Mouse (Mus musculus) neural tube, embryonic 12.5 days (tissue): ENCODE measurements around the gene Pcdh9. TPM values are rescaled to one million over a fixed set of nuclear protein-coding genes. Genes with fewer than 3 reads are reported as not detected.
A peak's percentile ranks its signal among the peaks of the same experiment; 100 is the strongest.

ENCODE experiments used
- ATAC-seq: fragments of 200-750 bp; cut with Nextera tagmentation; 2 replicates; pipeline ENCODE4 v1.8.0; 2017; ENCODE audit warnings: low read depth, mild to moderate bottlenecking, moderate TSS enrichment, moderate library complexity; ENCODE audit not compliant: low FRiP score
- H3K27ac ChIP-seq: fragments of 300-500 bp; sonication (generic); 2 replicates; pipeline ENCODE4 v1.5.1; 2016
- H3K27me3 ChIP-seq: fragments of 300-500 bp; sonication (generic); replicated peaks from 2 replicates; pipeline ENCODE4 v1.6.1; 2016; ENCODE audit warnings: mild to moderate bottlenecking
- H3K36me3 ChIP-seq: fragments of 300-500 bp; sonication (generic); 2 replicates; pipeline ENCODE4 v1.6.1; 2016; ENCODE audit warnings: mild to moderate bottlenecking
- H3K4me1 ChIP-seq: fragments of 300-500 bp; sonication (generic); 2 replicates; pipeline ENCODE4 v1.6.1; 2016
- H3K4me2 ChIP-seq: fragments of 300-500 bp; sonication (generic); replicated peaks from 2 replicates; pipeline ENCODE4 v1.6.1; 2016; ENCODE audit warnings: mild to moderate bottlenecking
- H3K4me3 ChIP-seq: fragments of 300-500 bp; sonication (generic); 2 replicates; pipeline ENCODE4 v1.5.1; 2016
- H3K9ac ChIP-seq: fragments of 300-500 bp; sonication (generic); 2 replicates; pipeline ENCODE4 v1.6.1; 2016; ENCODE audit warnings: mild to moderate bottlenecking
- H3K9me3 ChIP-seq: fragments of 300-500 bp; sonication (generic); 2 replicates; pipeline ENCODE4 v1.6.1; 2016; ENCODE audit warnings: mild to moderate bottlenecking
- WGBS: fragments of 180-500 bp; shearing (Covaris S2); methylation state at CpG from one replicate; pipeline ENCODE4 v1.1.7; 2016; 5-methylcytosine and 5-hydroxymethylcytosine counted together
- polyA plus RNA-seq: library from polyadenylated mRNA; unstranded; fragments of >200 nt; fragmentation: Nextera tagmentation; extraction: Ambion mirVana; gene quantifications from 2 replicates; pipeline ENCODE4 v1.2.1, GENCODE M21; 2016

The Pcdh9 gene
- polyA plus RNA-seq, 1 experiment from 2014 or later, result 76.6 TPM

DNA sequence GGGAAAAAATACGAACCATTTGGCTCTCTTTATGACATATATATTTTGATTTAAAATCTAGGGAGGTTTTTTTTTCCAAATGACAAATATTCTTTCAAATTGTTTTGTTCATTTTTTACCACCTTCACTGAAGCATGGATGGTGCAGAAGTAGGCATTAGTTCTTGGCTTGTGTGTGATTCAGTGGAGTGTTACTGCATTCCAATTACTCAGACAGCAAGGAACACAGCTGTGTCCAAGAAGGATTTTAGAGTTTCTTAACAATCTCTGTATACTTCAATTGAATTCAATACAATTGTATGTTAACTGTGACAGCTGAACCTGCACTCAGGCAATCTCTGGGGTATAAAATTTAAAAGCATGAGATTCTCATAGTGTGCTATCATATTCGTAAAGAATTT, 127.6 kb downstream of the Pcdh9 start:
- no peak overlapping the region for H3K4me2 ChIP-seq
- no peak overlapping the region for H3K27ac ChIP-seq
- no peaks in the 10 kb centered on the region for H3K36me3 ChIP-seq
- H3K9me3 ChIP-seq, result no peaks in the 10 kb centered on the region
- H3K4me1 ChIP-seq, result no peaks in the 10 kb centered on the region
- no peaks in the 10 kb centered on the region for H3K27me3 ChIP-seq
- no peak for ATAC-seq
- H3K9ac ChIP-seq, result no peak overlapping the region
- H3K4me3 ChIP-seq, result no peak overlapping the region
- WGBS, result 86% methylated on average over 2 of the region's 2 CpGs

DNA sequence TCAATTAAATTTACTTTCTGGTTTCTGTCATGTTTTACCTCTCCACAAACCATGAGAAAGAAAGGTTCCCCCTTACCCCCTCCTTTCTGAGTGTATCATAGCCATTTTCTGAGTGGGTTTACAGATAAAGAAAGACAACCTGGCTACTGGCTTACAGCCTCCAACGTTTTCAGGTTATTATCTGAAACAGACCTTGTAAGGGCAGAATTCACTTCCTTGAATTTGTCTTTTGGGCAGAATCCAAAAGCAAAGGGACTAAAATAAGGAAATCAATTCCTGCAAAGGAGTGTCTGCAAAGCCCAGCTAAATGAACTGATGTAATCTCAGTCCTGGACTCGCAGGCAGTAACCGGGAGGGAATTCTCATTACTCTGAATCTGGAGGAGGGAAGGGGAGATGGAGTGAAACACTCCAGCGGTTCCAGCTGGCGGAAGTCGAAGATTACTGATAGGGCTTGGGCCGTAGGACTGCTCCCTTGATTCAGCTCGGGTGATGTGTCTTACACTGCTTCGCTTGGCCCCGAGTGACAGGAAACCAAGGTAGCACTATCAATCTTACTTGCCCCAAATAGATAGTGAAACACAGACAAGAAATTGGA, 156.3 kb downstream of the Pcdh9 start:
- no peak overlapping the region for H3K4me3 ChIP-seq
- H3K9ac ChIP-seq, result no peak overlapping the region
- H3K9me3 ChIP-seq, result no peaks in the 10 kb centered on the region
- H3K4me1 ChIP-seq, result no peaks in the 10 kb centered on the region
- no peak for ATAC-seq
- WGBS, result 76% methylated on average over 10 of the region's 10 CpGs
- no peak overlapping the region for H3K27ac ChIP-seq
- H3K27me3 ChIP-seq, result no peaks in the 10 kb centered on the region
- no peak overlapping the region for H3K4me2 ChIP-seq
- no peaks in the 10 kb centered on the region for H3K36me3 ChIP-seq

DNA sequence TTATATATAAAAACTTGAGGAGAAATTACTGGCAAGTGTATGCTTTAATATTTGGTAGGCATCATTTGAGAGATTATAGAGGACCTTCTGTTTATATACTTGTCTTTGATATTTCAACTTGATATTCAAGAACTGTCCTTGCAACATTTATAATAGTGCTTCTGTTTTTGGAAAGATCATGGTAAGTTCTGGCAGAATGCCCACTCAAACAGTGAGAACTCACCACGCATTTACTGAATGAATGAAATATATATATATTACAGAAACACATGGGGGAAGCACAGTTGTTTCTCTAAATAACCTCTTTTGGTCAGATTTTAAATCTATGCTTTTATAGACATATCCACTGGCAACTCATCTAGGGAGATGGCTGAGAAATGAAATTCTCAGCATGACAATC, 164.7 kb downstream of the Pcdh9 start:
- H3K9ac ChIP-seq, result no peak overlapping the region
- no peak overlapping the region for H3K27ac ChIP-seq
- no peaks in the 10 kb centered on the region for H3K27me3 ChIP-seq
- no peaks in the 10 kb centered on the region for H3K4me1 ChIP-seq
- no peaks in the 10 kb centered on the region for H3K36me3 ChIP-seq
- H3K4me3 ChIP-seq, result no peak overlapping the region
- no peak overlapping the region for H3K4me2 ChIP-seq
- 67% methylated on average over 1 of the region's 1 CpGs for WGBS
- ATAC-seq, result no peak
- H3K9me3 ChIP-seq, result no peaks in the 10 kb centered on the region

DNA sequence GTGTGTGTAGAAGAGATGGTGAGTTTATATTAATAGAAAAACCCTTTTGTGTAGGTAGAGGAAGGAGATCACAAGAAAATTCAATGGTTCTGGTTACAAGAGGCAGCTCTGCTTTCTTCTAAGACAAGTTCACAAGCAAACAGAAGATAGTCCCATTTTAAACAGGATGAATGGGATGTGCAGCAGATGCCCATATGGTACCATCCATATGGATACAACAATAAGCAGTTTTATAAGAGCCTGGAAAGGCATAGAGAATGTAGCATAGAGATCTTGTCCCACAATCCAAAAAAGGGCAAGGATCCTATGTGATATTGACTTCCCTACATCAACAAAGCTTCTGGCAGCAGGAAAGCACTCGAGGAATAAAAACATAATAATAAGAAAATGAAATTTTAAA, 171.3 kb downstream of the Pcdh9 start:
- WGBS, result 75% methylated on average over 1 of the region's 1 CpGs
- Histone ChIP-seq H3K27ac (no peak overlapping the region), H3K36me3 (no peaks in the 10 kb centered on the region), H3K27me3 (no peaks in the 10 kb centered on the region), H3K4me1 (no peaks in the 10 kb centered on the region), H3K9ac (no peak overlapping the region), H3K4me2 (no peak overlapping the region), H3K4me3 (no peak overlapping the region), H3K9me3 (no peaks in the 10 kb centered on the region)
- no peak for ATAC-seq

DNA sequence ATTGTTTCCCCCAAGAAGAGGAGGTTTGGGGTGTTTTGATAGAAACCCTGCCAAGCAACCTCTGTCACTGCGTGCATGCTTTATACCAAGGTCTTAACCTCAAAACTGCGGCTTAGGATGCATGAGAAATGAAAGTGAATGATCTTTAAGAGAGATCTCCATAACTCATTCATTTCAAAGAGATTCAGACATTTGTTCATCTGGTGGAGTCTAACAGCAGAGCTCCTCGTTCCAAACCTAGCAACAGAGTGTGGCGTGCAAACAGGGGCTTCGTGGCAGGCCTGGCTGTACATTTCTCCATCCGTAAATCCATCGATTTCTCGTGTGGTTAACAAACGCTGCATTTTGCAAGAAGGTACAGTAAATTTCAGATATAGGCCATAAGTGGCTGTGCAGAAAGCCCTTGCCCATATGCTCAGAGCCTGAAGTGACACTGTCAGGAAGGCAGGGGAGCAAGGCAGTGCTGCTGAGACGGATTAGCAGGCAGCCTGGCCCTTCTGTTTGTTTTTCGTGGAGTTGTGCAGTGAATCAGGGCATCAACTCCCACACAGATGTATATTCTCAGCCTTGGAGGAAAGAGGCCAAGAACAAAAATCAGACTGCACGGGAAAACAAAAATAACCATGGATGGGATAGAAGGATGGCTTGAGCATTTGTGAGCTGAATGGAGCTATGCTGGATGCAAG, 177.1 kb downstream of the Pcdh9 start:
- Histone ChIP-seq H3K4me1 (0 out of 2 replicates have a peak, but pooled peaks cover 7% of the 10 kb centered on the region), H3K27ac (no peak overlapping the region), H3K36me3 (no peaks in the 10 kb centered on the region), H3K4me2 (0 out of 2 replicates have a peak overlapping the region, but pooled peaks have one; percentile 7), H3K9ac (no peak overlapping the region), H3K27me3 (no peaks in the 10 kb centered on the region), H3K9me3 (no peaks in the 10 kb centered on the region), H3K4me3 (no peak overlapping the region)
- 56% methylated on average over 12 of the region's 12 CpGs for WGBS
- no peak for ATAC-seq

DNA sequence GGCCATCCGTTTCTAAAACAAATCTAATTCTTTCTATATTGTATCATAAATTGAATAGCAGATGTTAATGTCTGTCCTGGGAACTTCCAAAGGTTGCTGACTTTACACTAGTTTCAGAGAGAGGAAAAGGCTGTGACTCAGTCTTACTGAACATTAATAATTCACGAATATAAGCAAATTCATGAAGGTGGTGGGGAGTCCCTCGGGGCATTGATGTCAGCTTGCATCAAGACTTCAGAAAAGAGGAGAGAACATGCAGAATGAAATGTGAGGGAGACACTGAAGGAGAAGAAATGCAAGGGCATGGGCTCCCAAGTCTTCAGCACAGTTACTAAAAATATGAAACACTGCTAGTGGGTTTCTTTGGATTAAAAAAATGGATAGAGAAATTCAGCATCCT, 181.8 kb downstream of the Pcdh9 start:
- Histone ChIP-seq H3K27ac (no peak overlapping the region), H3K9me3 (no peaks in the 10 kb centered on the region), H3K27me3 (no peaks in the 10 kb centered on the region), H3K4me1 (0 out of 2 replicates have a peak, but pooled peaks cover 4% of the 10 kb centered on the region), H3K4me2 (no peak overlapping the region), H3K9ac (no peak overlapping the region), H3K36me3 (no peaks in the 10 kb centered on the region), H3K4me3 (no peak overlapping the region)
- ATAC-seq, result no peak
- 68% methylated on average over 3 of the region's 3 CpGs for WGBS

DNA sequence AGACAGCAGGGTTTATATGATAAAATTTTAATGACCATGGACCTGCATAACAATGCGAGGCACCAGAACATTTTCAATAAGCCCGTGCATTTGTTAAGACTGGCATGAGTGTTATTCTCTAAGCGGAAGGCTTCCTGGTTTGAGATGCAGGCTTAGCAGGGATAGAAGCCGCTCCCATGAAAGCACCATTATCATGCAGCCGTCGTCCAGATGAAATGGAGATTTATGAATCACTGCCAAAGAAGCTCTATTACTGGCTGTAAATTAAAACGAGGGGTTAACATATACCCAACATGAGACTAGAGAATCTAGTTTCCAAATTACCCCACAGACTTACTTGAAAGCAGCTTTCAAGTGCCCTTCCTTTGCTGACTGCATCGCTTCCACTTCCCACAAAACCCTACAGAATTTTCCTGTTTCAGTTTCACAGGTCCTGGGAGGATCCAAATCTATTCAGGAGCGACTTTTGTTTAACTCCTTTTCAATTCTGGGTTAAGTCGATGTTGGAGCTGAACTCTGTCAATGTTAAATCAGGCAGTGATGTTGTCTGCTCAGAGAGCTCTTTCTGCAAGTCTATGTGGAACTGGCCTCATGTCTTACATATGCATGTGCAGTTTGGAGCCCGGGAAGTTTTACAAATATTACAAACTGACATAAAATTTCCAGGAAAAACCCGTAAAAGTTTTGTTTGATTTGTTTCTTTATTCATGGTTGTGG, 188.9 kb downstream of the Pcdh9 start:
- no peaks in the 10 kb centered on the region for H3K27me3 ChIP-seq
- no peaks in the 10 kb centered on the region; the same call in 1 of the 2 replicates for H3K4me1 ChIP-seq
- no peak overlapping the region for H3K9ac ChIP-seq
- peak overlapping the region; percentile 37 for H3K4me2 ChIP-seq
- peak; percentile 33; the same call in 1 of the 2 replicates for ATAC-seq
- no peaks in the 10 kb centered on the region for H3K9me3 ChIP-seq
- WGBS, result 27% methylated on average over 12 of the region's 12 CpGs
- no peaks in the 10 kb centered on the region for H3K36me3 ChIP-seq
- H3K27ac ChIP-seq, result no peak overlapping the region
- no peak overlapping the region for H3K4me3 ChIP-seq

DNA sequence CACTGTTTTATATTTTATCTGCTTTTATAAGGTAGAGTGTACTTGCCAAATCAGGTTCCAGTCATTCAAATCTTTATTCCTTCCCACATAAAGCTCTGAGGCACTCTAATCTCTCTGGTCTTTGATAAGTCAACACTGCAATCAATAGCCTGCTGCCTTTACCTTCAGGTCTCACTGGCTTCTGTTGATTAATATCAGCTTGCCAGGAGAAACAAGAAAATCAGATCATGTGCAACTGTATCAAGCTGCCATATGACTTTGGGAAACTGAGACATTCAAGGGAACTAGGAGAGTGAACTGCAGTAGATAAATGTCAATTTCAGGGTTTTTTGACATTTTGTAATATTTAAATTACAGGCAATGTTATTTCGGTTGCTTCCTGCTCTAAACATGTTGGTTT, 189.6 kb downstream of the Pcdh9 start:
- no peak overlapping the region for H3K27ac ChIP-seq
- ATAC-seq, result no peak
- WGBS, result 73% methylated on average over 1 of the region's 1 CpGs

DNA sequence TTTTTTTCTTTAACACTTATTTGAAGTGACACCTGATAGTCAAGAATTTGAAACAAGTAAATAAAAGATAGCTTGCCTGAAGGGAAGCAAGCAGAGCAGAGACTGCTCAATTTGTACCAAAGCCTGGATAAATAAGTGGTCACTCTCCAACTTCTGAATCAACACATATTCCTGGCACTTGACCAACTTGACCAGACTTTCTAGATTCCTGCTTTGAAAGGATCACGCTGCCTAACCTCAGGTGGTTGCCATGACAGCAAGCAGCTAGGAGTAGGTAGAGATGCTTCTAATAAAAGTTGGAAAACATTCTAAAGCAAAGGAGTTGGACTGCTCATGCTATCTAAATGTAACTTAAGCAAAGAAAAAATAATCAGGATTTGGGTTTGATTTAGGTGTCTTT, 205.8 kb downstream of the Pcdh9 start:
- Histone ChIP-seq H3K9ac (no peak overlapping the region), H3K4me2 (no peak overlapping the region), H3K9me3 (no peaks in the 10 kb centered on the region; the same call in 1 of the 2 replicates), H3K27ac (no peak overlapping the region), H3K27me3 (no peaks in the 10 kb centered on the region), H3K4me1 (no peaks in the 10 kb centered on the region), H3K36me3 (no peaks in the 10 kb centered on the region), H3K4me3 (no peak overlapping the region)
- no peak for ATAC-seq
- 73% methylated on average over 1 of the region's 1 CpGs for WGBS

More for the DNA sequence above, 189.6 kb downstream of the Pcdh9 start:
- Histone ChIP-seq H3K4me3 (no peak overlapping the region), H3K4me1 (no peaks in the 10 kb centered on the region; the same call in 1 of the 2 replicates), H3K27me3 (no peaks in the 10 kb centered on the region), H3K9me3 (no peaks in the 10 kb centered on the region), H3K36me3 (no peaks in the 10 kb centered on the region), H3K9ac (no peak overlapping the region), H3K4me2 (peak overlapping the region; percentile 37; the same call in 1 of the 2 replicates)

DNA sequence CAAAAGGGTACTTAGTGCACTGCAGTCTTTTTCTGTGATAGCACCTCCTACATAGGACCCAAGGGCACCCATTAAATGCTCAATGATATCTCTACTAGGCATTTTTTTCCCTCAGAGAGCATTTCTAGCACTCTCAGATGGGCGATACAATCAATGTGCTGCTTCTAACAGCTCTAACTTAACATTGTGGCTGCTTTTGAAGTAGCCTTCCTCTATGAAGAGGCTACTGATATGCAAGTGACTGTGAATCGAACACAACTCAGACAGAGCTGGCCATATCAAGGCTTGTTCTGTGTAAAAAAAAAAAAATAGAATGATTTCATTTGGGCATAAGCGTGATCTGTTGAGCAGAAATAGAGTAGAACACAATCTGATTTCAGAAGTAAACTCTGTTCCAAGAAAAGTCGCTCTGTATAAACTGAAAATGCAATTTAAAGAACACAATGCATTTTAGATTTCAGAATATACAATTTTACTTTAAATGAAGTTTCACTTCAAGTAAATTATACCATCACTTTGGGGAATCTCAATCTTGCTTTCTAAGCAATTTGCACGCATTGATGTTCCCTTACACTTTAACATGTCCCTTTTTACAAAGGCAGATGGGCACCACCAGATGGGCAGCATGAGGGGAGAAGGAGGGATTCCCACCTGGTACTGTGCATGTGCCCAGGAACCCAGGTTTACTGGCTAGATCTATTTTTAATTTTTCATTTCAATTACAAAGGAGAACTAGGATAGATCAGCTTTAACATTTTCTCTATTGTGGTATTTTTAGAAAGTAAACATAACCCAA, 215.0 kb downstream of the Pcdh9 start:
- WGBS, result 89% methylated on average over 5 of the region's 5 CpGs
- no peaks in the 10 kb centered on the region for H3K4me1 ChIP-seq

DNA sequence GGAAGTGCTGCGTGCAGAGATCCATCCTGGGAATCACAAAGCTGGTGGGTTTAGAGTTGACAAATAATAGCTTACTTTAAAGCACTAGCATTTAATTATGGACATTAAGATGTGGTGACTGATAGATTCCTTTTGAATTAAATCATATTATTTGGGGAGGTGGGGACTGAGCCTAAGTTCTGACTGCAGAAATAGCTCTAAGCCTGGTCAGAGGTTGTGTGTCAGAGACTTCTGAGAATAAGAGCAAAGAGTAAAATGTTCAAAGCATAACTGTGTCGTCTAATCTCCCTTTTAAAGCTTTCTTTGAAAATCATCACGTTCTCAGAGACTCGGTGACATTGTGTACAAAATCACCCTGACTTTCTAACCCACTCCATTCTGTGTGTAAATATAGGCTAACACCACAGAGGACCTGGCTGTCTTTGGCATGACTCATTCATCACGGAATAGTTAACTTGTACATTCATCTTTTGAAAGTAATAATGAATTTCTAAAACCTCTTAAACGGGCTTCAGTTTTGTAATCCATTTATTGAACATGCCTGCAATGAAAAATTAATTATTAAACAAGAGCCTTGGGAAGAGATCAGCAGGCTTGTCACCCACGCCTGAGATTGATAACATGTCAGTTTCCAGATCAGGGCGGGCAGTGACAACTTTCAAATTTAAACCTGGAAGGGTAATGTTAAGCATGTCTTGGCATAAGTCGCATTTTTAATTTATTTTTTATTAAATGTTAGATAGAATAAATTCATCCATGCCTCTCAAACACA, 236.3 kb downstream of the Pcdh9 start:
- no peak for ATAC-seq
- no peaks in the 10 kb centered on the region for H3K27me3 ChIP-seq
- WGBS, result 81% methylated on average over 9 of the region's 9 CpGs
- no peak overlapping the region for H3K4me3 ChIP-seq
- H3K9ac ChIP-seq, result no peak overlapping the region
- H3K27ac ChIP-seq, result no peak overlapping the region
- no peaks in the 10 kb centered on the region for H3K9me3 ChIP-seq
- H3K4me1 ChIP-seq, result no peaks in the 10 kb centered on the region
- no peak overlapping the region for H3K4me2 ChIP-seq
- no peaks in the 10 kb centered on the region for H3K36me3 ChIP-seq

More for the DNA sequence above, 215.0 kb downstream of the Pcdh9 start:
- Histone ChIP-seq H3K27ac (no peak overlapping the region), H3K9ac (no peak overlapping the region), H3K36me3 (no peaks in the 10 kb centered on the region), H3K4me3 (no peak overlapping the region), H3K27me3 (no peaks in the 10 kb centered on the region), H3K4me2 (no peak overlapping the region), H3K9me3 (no peaks in the 10 kb centered on the region; the same call in 1 of the 2 replicates)
- ATAC-seq, result no peak
